Mouse (Mus musculus): Measurements from ENCODE around the gene Olfr381.
"Not testable (repeated sequence)": the region's sequence is repeated elsewhere in the genome, so short reads cannot be mapped to it uniquely, and the experiment has no call there.

The Olfr381 gene

DNA sequence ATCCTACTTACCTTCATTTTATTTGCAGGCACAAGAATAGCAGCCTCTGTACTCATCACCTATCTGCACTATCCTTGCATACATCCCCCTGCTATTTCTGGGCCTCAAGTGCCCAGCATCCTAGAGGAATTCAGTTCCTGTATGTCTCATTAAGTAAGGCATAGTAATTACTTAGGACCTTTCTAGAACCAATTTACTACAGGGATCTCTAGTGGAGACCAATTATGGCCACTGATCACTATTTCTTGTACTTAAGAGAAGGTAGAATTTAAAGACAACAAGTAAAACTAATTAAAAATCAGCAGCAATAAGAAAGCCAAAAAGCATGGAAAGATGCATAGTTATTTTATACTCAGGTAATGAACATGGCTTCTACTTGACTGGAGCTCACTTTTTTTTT, at the start of gene Olfr381:
TSS of gene Olfr381 (minus strand) at position 101 of the 400 bp plus-strand sequence.
- DNase-seq (ENCODE audit: extremely low spot score): no peak

DNA sequence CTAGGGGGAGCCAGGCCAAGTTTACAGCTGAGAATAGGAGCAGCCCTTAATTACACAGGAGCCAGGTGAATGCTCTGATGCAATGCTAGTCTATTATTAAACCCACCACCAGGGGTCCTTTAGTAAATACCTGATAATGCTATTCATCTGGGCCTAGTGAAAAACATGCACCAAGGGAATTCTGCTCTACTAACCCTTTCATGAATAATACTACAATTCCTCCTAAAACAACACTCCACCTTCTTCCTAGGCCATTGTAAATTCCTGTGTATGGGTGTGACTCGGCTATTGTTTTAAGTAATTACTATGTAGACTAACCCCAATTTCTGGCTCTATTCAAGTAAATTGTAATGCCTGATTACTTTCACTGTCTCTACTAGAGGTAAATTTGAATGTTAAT, 37.6 kb upstream of the Olfr381 start:
- not testable (repeated sequence) for DNase-seq (ENCODE audit: extremely low spot score)

DNA sequence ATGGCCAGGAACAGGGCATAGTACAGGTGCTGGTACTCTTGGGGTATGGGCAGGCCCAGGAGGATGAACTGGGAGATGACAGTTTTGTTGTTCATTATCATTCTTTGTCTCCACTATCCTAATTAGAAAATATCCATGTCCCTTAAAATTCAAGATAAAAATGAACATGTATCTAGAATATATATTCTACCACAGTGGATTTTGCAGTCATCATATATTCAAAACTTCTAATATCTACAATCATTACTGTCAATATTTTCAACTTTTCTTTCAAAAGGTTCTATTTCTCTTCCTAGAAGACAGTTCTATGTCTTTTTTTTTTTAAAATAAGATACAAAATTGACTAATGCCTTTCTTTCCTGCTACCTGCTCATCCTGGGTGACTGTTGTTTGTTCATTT, 25.7 kb upstream of the Olfr381 start, which contains the start of gene Olfr382:
TSS of gene Olfr382 (minus strand) at position 101 of the 400 bp plus-strand sequence.
- DNase-seq (ENCODE audit: extremely low spot score): no peak

DNA sequence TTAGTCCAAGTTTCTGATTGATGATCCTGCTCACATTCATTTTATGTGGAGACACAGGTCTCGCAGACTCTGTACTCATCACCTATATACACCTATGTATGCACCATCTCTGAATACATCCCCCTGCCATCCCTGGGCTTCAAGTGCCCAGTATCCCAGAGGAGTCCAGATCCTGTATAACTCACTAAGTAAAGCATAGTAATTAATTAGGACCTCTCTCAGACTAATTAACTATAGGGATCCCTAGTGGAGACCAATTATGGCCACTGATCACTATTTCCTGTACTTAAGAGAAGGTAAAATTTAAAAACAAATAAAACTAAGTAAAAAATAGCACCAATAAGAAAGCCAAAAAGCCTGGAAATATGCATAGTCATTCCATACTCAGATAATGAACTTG, 34.0 kb downstream of the Olfr381 start, which contains the start of gene Olfr380:
TSS of gene Olfr380 (minus strand) at position 101 of the 400 bp plus-strand sequence.
- no peak for DNase-seq (ENCODE audit: extremely low spot score)

Data from embryo, embryonic 9.5 days (tissue).